Mouse (Mus musculus): ENCODE results near the gene Kndc1.

GRCm38 (mm10) chr7:139918262-139918661, 23.8 kb downstream of the Kndc1 start:
- TF ChIP-seq EP300 (IDR thresholded peaks at IDR 0.05; ENCODE audit: low read depth) (no peak), CTCF (IDR thresholded peaks at IDR 0.05; ENCODE audit: low read depth) (no peak)

Measured in liver, embryonic 14.5 days (tissue).